Mouse (Mus musculus): ENCODE data around the gene Rptor.

Gene Rptor

DNA sequence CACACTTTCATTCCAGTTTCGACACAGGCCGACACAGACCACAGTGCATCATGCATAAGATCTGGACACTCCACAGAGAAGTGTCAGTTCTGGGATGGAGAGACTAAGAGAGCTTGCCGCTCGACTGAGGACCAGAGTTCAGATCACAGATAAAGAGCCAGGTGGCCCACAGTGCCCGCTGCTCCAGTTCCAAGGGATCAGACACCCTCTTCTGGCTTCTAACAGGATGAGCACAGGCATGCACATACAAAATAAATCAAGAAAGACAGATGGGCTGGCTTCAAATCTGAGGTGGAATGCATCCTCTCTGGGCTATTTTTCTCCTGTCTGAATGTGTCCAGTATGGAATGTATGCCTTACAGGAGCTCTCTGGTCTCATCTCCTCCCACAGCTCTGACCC is 324.1 kb downstream of the Rptor start:
- DNase-seq (ENCODE audit: extremely low read depth, low read depth, low spot score), result no peak

DNA sequence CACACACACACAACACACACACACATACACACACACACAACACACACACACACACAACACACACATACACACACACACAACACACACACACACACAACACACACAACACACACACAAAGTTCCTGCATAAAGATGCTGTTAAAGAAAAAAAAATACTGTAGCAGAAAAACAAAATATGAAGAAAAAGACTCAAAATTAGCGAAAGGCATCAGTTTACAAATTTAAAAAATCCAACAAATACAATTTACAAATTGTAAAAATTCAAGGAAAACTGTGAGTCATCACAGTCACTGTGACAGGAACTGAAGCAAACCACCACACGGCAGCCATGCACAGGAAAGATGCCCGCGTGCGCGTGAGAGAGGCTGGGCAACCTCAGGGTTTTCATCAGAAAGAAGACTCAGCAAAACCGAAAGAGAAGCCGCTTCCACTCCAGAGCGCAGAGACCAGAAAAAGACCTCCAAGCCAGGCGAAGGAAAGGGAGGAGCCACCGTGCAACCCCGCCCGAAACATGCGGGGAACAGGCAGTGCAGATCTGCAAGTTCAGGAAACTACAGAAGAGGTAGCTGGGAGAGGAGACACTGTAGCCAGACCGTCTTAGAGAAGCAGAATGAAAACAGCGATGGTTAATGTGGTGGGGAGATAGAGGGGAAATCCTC is 325.4 kb downstream of the Rptor start:
- DNase-seq (ENCODE audit: extremely low read depth, low read depth, low spot score), result no peak

DNA sequence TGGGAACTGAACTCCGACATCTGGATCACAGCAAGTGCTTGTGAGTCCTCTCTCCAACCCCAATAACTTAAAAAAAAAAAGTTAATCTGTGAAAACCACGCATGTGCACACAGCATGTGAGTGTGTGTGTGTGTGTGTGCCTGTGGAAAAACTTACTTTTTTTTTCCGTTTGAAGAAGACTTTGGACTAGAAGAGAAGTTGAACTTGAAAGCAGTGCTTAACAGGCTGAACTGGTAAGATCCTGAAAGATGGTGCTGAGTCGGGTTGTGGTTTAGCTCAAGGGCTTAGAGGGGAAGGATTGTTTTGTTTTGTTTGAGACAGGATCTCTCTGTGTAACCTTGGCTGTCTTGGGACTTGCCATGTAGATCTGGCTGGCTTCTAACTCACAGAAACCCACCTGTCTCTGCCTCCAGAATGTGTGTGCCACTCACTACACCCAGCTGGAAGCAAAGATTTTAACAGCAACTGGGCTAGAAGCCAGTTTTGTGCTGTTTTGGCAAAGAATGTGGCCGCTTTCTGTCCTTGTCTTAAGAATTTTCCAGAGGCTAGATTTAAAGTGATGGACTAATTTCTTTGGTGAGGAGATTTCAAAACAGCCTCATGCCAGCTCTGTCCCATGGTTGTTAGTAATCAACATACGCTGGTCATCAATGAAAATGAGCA is 327.0 kb downstream of the Rptor start:
- no peak for DNase-seq (ENCODE audit: extremely low read depth, low read depth, low spot score)

DNA sequence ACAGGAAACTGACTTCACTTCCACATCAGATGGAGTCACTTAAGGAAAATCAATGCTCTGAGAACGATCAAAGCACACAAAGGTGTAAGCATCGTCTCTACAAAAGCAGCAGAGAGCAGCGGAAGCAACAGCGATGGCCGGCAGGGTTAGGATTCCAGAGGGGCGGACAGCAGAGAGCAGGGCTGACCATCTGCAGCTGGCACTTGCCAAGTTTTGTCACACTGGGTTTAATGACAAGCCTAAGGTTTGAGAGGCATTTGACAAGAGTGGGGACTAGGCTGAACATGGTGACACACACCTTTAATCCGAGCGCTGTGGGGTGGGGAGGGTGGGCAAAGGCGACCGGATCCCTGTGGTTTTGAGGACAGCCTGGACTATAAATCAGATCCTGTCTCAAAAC is 329.1 kb downstream of the Rptor start:
- DNase-seq (ENCODE audit: extremely low read depth, low read depth, low spot score), result no peak

DNA sequence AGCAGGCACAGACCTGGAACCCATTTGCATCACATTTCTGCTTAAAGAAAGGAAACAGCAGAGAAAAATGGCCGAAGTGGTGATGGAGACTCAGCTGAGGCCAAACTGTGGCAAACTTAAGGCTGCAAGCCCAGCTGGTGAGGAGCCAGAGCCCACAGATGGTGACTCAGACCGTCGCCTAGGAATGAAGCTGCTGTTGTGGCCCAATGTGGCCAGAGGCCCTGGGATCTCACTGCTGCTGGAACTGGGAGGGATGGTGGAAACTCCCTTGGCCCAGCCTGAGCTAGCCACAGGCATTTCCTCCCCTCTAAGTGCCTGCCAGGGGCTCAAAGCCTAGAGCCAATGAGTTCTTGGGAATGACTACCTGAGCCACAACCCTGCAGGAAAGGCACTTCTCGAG is 330.4 kb downstream of the Rptor start:
- no peak for DNase-seq (ENCODE audit: extremely low read depth, low read depth, low spot score)

DNA sequence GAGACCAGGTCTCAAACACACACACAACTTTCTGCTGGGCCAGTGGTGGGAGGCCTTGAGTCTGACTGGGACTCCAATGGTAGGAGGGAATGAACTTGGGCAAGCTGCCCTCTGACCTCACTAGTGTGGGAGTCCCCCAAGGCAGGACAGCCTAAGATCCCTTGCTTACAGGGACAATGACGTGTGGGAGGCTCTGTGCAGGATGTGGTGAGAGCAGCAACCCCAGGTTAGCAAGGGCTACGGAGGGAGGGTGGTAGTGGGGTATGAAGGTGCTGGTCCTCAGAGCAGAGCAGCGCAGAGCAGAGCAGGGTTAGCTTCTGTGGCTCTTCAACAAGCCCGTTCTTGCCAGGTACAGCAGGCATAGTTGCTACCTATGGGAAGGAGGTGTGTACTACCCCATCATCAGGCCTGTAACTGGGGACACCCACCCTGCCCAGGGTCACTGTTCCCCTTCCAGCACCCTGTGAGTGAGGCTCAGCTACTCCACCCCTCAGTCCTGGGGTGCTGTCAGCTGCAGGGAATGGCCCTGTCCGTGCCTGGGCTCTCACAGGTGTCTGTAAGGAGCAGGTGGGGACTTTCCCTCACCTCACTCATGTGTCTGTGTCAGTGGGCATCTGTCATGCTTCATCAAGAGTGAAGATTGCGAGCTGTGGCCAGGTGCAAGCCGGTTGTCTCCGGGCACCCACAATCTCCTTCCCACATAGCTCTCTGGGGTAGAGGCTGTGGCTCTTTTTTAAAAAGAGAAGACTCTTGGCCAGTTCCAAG is 331.3 kb downstream of the Rptor start:
- DNase-seq (ENCODE audit: extremely low read depth, low read depth, low spot score), result no peak

DNA sequence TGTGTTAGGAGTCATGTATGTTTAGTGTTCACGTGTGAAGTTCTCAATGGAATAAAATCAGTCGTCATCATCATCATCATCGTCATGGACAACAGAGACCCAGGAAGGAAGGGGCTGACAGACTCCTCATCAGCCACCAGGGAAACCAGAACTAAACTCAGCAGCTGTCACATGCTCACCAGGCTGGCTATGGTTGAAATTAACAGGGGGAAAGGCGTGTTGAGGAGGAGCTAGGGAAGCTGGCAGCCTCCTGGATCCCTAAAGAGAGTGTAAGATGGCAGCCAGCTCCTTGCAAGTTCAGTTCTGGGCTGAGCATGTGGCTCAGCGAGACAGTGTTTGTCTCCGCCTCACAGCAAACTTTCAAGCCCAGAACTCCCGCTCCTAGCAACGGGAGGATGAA is 332.1 kb downstream of the Rptor start:
- DNase-seq (ENCODE audit: extremely low read depth, low read depth, low spot score), result no peak

DNA sequence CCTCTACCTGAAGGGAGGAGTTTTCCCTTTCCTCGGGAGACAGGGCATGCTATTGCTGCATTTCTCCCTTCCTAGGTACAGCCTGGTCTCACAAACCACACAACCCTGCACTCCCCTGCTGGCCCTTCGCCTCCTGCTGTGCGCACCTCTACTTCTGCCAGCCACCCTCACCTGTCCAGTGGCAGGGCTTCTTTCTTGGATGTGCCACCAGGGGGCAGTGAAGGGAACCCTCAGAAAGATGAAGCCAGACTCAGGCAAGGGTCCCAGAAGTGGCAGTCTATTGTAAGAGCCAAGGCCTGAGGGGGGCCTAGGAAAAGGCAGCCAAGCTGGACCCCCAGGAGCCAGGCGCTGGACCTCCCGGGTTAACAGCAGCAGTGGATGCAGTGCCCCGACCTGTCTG is 332.8 kb downstream of the Rptor start:
- no peak for DNase-seq (ENCODE audit: extremely low read depth, low read depth, low spot score)

DNA sequence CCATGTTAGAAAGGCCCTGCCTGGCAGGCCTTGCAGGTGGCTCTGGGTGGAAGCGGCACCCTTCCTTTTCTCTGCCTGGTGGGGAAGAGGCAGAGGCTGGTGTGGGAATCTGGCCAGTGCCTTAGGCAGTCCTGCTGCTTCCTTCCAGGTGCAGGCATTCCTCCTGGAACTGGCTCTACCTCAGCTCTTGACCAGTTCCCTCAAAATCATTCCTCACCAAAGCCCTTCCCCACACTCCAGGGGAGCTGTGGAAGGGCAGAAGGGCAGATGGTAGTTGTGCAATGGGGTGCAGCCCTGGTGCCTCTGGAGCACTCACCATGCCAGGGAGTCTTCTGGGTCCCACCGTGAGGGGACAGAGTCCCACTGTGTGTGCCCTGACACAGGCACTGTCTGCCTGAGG is 333.8 kb downstream of the Rptor start:
- DNase-seq (ENCODE audit: extremely low read depth, low read depth, low spot score), result no peak

DNA sequence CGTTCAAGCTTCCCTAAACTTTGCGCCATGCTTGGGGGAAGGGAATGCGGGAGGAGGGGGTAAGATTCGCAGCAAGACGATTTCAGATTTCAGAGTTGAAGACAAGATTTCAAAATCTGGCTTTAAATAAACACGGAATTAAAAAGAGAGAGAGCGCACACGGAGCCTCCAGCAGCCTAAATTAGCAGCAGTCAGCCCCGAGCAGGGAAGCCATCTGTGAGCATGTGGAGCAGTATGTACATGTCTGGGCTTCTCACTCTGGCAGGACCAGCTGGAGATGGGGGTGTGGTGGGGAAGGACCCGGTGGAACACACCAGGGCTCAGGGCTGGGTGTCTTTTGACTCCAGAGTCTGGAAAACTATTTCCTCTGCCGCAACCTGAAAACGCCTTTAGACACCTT is 334.5 kb downstream of the Rptor start:
- no peak for DNase-seq (ENCODE audit: extremely low read depth, low read depth, low spot score)

DNA sequence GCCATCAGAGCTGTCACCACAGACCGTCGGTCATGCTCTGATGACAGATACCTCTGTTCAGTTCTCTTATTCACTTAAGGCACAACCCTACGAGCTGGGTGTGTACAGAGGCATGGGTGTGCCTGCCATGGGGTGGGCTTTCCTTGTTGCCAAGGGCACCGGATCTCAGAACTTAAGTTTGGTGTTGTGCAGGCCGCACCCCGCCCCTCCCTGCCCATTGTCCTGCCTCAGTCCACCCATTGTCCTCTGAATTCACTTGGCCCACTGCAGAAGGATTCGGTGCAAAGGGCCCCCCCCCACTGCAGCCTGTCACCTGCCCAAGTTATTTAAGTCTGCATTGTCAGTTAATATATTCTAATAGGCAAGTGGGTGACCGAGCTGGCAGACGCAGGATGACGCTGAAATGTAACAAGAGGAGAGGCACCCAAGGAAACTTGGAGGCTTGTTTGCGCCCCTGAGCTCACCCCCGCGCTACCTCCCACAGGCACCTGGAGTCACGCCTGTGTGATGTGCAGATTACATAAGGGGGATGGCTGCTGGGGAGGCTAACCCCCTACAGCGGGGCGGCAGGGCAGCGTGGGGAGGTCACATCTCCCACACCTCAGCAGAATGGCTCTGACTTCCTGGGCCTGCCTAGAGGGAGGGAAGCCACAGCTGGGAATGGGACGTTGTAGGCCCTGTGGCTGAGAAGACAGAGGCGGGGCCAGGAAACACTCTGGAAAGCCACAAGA is 335.2 kb downstream of the Rptor start:
- no peak for DNase-seq (ENCODE audit: extremely low read depth, low read depth, low spot score)

DNA sequence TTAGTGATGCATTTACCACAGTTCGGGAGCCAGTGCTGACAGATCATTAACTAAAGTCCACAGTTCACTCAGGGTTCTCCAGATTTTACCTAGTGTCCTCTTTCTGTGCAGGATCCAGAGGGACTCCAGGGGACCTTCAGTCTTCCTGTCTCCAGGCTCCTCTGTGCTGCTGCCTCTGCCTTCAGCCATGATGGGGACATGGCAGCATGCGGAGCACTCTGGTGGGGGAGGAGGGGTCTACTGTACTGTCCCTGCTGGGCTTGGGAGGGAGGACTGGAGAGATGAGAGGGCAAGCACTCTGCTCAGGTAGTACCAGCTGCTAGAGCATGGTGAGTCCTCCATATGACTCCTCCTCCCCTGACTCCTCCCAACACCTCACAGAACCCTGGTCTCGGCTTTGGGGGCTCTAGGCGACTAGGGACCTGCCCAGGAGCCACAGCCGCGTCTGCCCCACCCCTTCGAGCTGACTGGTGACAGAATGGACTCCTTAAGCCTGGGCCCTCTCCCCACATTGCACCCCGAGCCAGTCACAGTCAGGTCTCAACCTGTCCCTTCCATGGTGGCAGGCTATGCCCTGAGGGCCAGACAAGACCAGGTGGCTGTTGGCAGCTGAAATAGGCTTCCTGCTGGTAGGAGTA is 336.5 kb downstream of the Rptor start:
- no peak for DNase-seq (ENCODE audit: extremely low read depth, low read depth, low spot score)

DNA sequence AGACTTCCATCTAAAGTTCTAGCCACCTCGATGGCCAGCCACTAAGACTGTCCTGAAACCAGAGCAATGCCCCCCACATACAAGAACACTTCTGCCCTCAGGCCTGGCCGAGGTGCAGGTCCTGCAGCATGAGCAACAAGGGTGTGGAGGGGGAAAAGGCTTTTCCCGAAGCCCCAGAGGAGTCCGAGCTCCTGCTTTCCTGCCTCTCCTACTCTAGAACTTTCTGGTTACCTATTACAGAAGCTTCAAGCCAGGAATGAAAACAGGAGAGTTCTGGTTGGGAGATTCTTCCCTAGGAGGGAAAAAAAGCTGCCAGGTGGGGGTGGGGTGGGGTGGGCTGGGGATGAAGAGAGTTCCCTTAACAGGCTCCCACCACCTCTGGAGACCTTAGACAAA is 337.0 kb downstream of the Rptor start:
- DNase-seq (ENCODE audit: extremely low read depth, low read depth, low spot score), result no peak

DNA sequence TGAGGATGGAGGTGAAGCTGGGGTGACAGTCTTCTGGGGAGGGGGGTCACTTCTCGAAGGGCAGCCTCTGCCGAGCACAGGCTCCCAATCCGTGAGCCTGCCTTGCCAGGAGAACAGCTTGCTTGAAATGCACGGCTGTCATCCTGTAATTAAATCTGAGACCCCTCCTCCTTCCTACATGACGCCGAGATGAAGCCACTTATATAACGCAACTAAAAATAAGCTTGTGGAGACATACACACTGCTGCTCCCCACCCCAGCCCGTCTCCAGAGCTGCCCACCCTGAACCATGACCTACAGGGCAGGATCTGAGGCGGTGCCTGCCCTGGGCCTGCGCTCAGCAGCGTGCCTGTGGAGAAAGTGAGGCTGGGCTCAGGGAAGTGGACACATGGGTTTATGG is 337.4 kb downstream of the Rptor start:
- DNase-seq (ENCODE audit: extremely low read depth, low read depth, low spot score), result no peak

DNA sequence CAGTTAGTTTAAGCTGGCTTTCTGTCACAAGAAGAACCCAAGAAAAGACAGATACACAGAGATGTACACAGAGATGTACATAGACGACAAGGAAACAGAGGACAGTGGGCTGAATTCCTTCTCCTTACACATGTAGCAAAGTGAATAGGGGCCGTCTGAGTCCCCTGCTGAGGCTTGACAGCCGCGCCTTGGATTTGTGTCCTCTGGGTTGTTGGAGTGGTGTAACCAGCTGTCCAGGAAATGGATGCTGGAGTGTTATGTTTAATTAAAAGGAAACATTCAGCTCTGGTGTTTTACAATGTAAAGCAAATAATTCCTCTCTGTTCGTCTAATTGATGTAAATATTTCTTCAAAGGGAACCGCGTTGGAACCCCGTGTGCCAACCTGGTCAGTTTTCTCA is 339.1 kb downstream of the Rptor start:
- no peak for DNase-seq (ENCODE audit: extremely low read depth, low read depth, low spot score)

DNA sequence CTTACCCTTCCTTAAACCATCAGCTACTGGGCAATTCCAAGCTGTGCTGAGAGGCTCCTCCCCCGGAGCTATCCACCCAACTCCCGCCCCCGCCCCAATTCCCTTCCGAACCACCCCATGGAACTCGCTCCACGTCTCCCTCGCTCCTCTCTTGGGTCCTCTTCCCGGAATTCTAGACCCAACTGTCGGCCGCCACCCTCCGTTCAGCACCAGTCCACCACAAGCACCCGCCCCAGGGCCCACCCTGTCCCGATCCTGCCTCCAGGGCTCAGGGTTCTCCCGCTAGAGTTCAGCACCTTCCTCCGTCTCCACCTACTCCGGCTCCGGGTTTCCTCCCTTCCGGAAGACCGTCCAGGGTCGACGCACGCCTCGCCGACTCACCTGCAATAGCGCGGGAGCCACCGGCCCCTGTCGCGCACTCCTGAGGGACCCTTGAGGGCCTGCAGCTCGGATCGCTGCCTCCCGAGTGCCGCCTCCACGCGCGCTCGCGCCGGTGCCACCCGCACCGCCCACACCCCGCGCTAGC is 339.6 kb downstream of the Rptor start:
- no peak for DNase-seq (ENCODE audit: extremely low read depth, low read depth, low spot score)

DNA sequence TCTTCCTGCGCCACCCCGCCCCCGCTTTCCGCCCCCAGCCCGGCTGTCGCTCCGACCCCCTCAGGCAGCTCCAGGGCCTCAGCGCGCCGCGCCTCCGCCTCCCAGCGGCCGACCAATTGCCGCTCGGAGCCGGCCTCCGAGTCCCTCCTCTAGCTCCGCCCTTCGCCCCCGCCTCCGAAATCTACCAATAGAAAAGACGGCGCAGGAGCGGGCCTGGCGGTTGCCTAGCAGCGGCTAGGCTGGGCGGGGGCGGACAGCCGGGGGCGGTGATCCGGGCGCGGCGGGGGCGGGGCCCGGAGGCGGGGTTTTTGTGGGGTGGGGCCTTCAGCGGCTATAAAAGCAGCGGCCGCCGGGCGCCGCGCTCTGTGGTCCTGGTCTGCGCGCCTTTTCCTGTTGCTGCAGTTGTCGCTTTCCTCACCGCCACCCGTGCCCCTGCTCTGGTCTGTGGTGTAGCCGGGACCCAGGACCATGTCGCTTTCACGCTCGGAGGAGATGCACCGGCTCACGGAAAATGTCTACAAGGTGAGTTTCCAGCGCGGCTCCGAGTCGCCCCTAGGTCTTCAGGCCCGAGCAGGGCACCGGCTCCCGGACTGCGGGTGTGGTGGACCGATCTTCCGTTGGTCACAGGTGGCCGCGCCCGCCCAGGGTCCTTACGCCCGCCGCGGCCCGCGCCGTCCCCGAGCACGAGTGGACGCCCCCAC is 340.2 kb downstream of the Rptor start, which contains the start of gene Baiap2:
Gene Baiap2 (plus strand): TSS at position 37 of the 701 bp plus-strand sequence.
- DNase-seq (ENCODE audit: extremely low read depth, low read depth, low spot score), result no peak

DNA sequence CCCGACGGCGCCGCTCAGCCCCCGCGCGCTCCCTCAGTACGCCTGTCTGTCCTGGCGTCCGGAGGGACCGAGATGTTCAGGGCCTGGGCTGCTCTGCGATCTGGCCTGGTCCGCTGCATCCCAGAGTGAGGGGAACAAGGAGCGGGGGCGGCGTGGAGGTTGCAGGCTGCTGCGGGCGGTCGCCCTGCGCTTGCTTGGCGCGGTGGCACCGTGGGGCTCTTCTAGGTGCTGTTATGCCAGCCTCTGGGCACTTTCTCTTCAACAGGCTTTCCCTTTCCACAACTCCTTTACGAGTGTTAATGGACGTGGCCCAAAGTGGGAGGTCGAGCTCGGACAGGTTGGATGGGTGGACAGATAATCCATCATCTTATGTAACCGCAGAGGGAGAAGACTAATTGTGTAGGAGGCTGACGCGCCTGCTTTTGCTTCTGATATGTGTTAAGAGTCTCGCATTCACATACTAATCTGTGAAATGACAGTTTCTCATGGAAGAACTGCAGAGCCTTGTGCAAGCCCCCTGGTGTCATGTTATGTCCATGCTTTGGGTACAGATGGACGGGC is 340.8 kb downstream of the Rptor start:
- no peak for DNase-seq (ENCODE audit: extremely low read depth, low read depth, low spot score)

DNA sequence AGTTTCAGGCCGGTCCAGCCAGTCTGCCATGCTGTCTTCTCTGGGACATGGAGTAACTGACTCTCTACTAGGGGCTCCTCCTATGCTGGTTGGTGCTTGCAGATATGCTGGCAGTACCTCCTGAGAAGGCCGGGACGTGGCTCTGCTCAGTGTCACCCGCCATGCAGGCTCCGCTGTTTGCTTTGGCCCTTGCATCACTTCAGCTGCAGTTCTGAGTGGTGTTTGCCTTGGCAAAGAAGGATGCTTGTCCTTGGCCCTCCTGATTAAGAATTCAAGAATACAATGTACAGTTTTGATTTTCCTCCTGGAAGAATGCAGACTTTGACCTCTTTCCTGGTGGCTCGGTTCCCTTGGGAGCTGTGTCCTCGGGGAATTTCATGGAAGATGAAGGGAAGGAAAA is 342.6 kb downstream of the Rptor start:
- peak; percentile 88 for DNase-seq (ENCODE audit: extremely low read depth, low read depth, low spot score)

DNA sequence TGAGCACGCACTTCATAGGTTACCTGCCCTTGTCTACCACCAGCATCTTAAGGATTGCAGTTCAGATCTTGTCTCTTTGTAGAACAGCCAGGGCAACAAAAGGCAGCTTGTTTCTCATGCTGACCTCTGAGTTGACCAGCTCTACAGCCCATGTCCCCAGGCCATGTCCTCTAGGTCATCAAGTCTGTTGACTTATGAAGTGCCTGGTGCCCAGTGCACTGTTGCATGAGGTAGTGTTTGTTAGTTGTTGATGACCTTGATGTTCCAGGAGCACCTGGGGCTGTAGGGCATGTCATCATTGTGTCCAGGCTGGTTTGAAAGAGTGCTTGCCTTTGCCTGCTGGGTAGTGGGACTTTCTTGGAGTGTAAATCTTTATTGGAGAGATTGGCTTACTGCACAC is 344.7 kb downstream of the Rptor start:
- DNase-seq (ENCODE audit: extremely low read depth, low read depth, low spot score), result no peak

Data from fat pad, adult 2 months (tissue).